Mouse (Mus musculus) cerebellum, adult 11-12 months (tissue): ENCODE results near the gene Megf11.

Source experiments
- DNase-seq: peaks from one replicate; pipeline ENCODE4 v3.0.0; 2022

Megf11 gene

GRCm38 (mm10) chr9:64567482-64567881, 182.1 kb downstream of the Megf11 start:
- no peak for DNase-seq

GRCm38 (mm10) chr9:64568467-64569260, 183.2 kb downstream of the Megf11 start:
- DNase-seq = no peak

GRCm38 (mm10) chr9:64570448-64570847, 185.0 kb downstream of the Megf11 start:
- DNase-seq = no peak

- DNase-seq = no peak
Observed at GRCm38 (mm10) chr9:64571091-64571490, 185.7 kb downstream of the Megf11 start.

GRCm38 (mm10) chr9:64572629-64573190, 187.3 kb downstream of the Megf11 start:
- peak; percentile 39 for DNase-seq

- no peak for DNase-seq
Observed at GRCm38 (mm10) chr9:64575658-64576057, 190.2 kb downstream of the Megf11 start.

- DNase-seq = no peak
Observed at GRCm38 (mm10) chr9:64576143-64576878, 190.9 kb downstream of the Megf11 start.

GRCm38 (mm10) chr9:64577156-64577555, 191.7 kb downstream of the Megf11 start:
- no peak for DNase-seq

- no peak for DNase-seq
Observed at GRCm38 (mm10) chr9:64578014-64578413, 192.6 kb downstream of the Megf11 start.

- DNase-seq = no peak
Observed at GRCm38 (mm10) chr9:64579306-64579705, 193.9 kb downstream of the Megf11 start.

- DNase-seq = no peak
Observed at GRCm38 (mm10) chr9:64586292-64586691, 200.9 kb downstream of the Megf11 start.

GRCm38 (mm10) chr9:64587991-64588390, 202.6 kb downstream of the Megf11 start:
- peak; percentile 76 for DNase-seq

GRCm38 (mm10) chr9:64590634-64591041, 205.2 kb downstream of the Megf11 start:
- DNase-seq = peak; percentile 84

GRCm38 (mm10) chr9:64591436-64591835, 206.0 kb downstream of the Megf11 start:
- peak; percentile 51 for DNase-seq

GRCm38 (mm10) chr9:64594442-64594841, 209.0 kb downstream of the Megf11 start:
- peak; percentile 65 for DNase-seq

GRCm38 (mm10) chr9:64598427-64598826, 213.0 kb downstream of the Megf11 start:
- no peak for DNase-seq

GRCm38 (mm10) chr9:64600731-64601130, 215.3 kb downstream of the Megf11 start:
- no peak for DNase-seq

- DNase-seq = no peak
Observed at GRCm38 (mm10) chr9:64602895-64603294, 217.5 kb downstream of the Megf11 start.

- no peak for DNase-seq
Observed at GRCm38 (mm10) chr9:64604217-64604711, 218.8 kb downstream of the Megf11 start.

GRCm38 (mm10) chr9:64605077-64605714, 219.8 kb downstream of the Megf11 start:
- DNase-seq = no peak

- peak; percentile 91 for DNase-seq
Observed at GRCm38 (mm10) chr9:64605735-64606349, 220.4 kb downstream of the Megf11 start.

GRCm38 (mm10) chr9:64607049-64607448, 221.6 kb downstream of the Megf11 start:
- peak; percentile 74 for DNase-seq

- DNase-seq = peak; percentile 71
Observed at GRCm38 (mm10) chr9:64609546-64609945, 224.1 kb downstream of the Megf11 start.
